Mouse (Mus musculus) monocyte, adult 2 months (primary cell): ENCODE measurements around the gene Lst1.

ENCODE experiments used
- DNase-seq, 2 experiments: peaks; one replicate each; pipeline ENCODE4 v3.0.0; 2022; ENCODE audit warnings: low spot score in 2 of 2, low read depth in 1 of 2

Gene Lst1

GRCm38 (mm10) chr17:35185639-35186611 is 2.3 kb downstream of the Lst1 start:
- peak in 1 of 2 experiments; percentile 66 for DNase-seq

DNA sequence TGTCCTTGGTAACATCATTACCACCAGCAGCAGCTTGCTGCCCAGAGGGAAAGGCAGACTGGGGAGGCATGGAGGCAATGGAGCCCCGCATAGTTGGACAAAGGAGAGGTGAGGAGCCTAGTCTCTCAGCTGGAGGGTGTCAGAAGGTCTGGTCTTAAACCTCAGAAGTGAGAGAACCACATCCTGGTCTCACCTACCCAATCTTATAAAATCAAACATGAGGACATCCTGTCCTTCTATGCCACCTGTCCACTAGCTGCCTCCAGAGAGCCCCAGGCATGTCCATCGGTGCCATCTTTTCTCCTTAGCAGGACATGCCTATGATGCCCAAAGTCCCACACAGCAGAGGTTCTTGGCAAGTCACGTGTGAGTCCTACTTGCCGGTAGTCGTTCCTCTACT is 8.1 kb downstream of the Lst1 start:
- DNase-seq, result no peak

GRCm38 (mm10) chr17:35178528-35178927 is 9.7 kb downstream of the Lst1 start:
- peak in 1 of 2 experiments; percentile 69 for DNase-seq

GRCm38 (mm10) chr17:35175968-35176367 is 12.3 kb downstream of the Lst1 start, which contains the start of gene Aif1:
Gene Aif1 (minus strand): TSS chr17:35176068.
- DNase-seq, result no peak

DNA sequence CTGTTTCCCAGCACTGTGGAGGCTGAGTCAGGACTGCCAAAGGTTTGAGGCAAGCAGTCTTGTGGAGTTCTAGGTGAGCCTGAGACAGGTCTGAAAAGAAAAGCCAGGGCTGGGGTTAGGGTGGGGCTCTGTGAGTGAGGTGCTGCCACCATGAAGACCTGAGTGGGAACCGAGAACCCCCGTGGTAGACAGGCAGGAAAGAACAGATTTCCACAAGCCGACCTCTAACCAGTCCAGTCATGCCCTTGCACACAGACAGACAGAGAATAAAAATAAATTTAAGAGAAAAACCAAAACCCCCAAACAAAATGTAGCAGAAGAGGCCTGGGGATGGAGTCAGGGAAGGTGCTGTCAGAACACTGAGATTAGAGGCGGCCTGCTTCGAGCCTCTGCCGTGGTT is 12.9 kb downstream of the Lst1 start:
- DNase-seq, result no peak

- no peak for DNase-seq
Observed at GRCm38 (mm10) chr17:35174201-35174977, 13.8 kb downstream of the Lst1 start.

GRCm38 (mm10) chr17:35173329-35173728 is 14.9 kb downstream of the Lst1 start:
- DNase-seq, result no peak

DNA sequence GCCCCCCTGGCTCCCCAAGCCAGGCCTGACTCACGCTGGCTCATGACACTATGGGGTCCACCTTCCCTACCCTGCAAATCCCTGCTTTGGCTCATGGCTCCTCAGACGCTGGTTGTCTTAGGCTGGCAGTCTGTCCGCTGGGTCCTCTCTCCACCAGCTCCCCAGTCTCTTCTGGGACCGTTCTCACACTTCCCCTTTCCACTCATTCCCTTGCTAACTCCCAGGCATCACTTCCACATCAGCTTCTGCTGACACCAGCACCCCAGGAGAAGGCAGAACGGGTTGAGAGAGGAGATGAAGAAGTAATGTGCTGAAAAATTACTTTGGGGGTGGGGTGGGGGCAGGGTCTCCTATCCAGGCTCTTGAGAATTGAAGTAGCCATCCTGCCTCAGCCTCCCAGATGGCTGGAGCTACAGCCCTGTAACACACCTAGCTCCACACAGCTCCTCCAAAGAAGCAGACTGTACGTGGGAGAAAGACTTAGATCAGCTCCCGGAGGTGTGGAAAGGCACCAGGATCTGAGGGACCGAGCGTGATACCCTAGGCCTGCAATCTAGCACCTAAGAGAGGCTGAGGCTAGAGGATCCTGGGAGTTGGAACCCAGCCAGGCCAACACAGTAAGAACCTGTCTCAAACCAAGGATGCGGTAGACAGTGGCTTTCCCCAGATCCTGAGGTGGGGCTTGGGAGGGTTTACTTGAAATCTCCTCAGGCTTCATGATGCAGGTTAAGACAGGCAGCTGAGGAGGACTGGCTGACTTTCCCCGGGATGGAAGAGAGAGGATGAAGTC is 15.6 kb downstream of the Lst1 start:
- DNase-seq, result peak in 1 of 2 experiments; percentile 35

- no peak for DNase-seq
Observed at GRCm38 (mm10) chr17:35168541-35169207, 19.6 kb downstream of the Lst1 start.

GRCm38 (mm10) chr17:35167794-35168193 is 20.4 kb downstream of the Lst1 start:
- DNase-seq, result no peak

- no peak for DNase-seq
Observed at GRCm38 (mm10) chr17:35166352-35167035, 21.7 kb downstream of the Lst1 start.

DNA sequence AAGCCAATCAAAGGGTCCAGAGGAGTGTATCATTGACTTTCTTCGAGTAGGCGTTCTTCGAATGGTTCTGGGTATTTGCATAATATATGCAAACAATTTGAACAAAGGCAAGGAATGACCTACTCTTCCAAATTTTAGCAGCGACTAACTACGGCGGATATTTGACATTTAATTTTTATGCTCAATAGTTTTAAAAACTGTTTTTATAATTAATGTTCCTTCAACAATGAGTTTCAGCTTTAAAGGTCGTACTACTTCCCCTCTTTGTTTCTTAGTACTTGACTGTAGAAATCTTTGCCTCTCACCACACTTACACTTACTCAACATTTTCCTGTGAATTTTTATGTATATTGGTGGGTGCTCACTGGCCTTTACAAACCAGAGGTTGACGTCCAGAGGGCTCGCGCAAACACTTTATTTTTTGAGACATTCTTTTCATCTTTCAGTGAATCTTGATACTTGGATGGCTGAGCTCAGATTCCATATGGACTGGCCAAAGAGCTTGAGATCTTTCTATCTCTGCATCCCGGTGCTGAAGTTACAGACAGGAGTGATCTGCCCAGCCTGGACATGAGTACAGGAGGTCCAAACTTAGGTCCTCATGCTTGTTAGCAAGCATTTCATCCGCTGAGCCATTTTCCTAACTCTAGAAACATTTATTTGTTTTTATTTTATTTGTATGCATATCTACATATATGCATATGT is 22.6 kb downstream of the Lst1 start:
- DNase-seq, result no peak

- DNase-seq, result peak; percentile 93 to 96
Observed at GRCm38 (mm10) chr17:35164568-35165450, 23.4 kb downstream of the Lst1 start, which contains the start of gene Prrc2a. Gene Prrc2a (minus strand): TSS chr17:35164897.

DNA sequence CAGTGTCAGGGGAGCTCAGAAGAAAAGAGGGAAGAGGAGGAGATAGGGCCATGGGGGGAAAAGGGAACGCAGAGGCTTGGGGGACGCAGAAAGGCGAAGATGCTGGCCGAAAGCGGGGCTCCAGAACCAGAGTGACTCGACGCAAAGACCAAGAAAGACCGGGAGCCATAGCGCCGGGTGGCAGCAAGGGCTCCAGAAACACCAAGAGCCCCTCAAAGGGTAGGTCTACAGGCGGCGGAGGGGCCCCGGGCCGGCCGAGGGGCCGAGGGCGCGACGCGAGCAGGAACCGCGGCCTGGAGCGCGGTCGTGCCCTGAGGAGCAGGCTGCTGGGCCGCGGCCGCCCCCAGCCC is 24.0 kb downstream of the Lst1 start:
- no peak for DNase-seq

DNA sequence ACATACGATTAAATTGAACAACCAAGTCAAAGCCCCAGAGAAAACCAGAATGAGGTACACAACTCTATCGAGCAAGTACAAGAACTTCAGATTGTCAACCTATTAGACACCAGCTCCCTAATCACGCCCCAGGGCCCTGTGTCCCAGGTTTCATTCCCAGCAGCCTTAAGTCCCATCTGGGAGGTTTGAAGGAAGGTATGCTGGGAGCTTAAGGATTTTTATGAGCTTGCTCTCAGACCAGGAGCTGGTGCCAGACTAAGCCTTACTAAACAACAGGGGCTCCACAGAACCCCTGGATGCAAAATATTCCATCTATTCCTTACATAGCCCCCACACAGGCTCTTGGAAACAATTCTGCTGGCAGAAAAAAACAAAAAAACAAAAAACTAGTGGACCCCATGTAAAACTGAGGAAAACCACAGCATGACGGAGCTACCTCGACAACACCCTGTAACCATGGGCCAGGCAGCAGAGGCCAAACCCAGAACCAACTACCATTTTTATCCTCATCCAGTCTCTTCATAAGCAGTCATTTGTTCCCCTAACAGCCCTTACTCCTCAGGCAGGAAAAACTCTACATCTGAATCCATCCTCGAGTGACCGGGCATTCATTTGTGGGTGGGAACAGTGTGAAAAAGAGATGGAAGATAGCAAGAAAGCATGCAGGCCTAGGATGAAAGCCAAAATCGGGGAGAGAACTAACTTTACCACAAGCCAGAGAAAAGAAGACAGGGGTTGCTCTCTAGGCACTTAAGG is 24.7 kb downstream of the Lst1 start:
- no peak for DNase-seq

- DNase-seq, result no peak
Observed at GRCm38 (mm10) chr17:35162730-35163129, 25.5 kb downstream of the Lst1 start.

GRCm38 (mm10) chr17:35162121-35162520 is 26.1 kb downstream of the Lst1 start:
- no peak for DNase-seq

DNA sequence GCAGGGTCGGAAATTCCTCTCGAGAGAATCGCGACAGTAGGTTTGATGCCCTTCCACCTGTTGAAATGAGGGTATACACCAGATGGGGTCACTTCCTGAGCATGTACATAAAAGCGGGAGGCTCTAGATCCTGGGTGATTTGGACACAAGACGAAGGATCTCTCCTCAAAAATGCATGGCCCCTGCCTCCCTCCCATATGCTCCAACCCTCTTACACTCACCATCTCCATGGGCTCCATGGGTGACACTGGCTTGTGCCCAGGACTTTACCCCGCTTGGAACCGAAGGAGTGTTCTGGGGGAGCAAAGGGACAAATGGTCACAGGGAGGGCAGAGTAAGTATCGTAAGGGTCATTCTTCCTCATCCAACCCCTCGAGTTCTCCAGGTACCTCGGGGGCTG is 26.8 kb downstream of the Lst1 start:
- no peak for DNase-seq
